Mouse (Mus musculus): Measurements from ENCODE around the gene Cox7a2.
A peak's percentile ranks its signal among the peaks of the same experiment; 100 is the strongest.

The Cox7a2 gene

GRCm38 (mm10) chr9:79730301-79730700 is 29.4 kb downstream of the Cox7a2 start:
- DNase-seq (ENCODE audit: low read depth, low spot score) = no peak

GRCm38 (mm10) chr9:79723090-79723489 is 36.6 kb downstream of the Cox7a2 start:
- peak; percentile 68 for DNase-seq (ENCODE audit: low read depth, low spot score)

GRCm38 (mm10) chr9:79721056-79721455 is 38.6 kb downstream of the Cox7a2 start:
- DNase-seq (ENCODE audit: low read depth, low spot score) = peak; percentile 78

DNA sequence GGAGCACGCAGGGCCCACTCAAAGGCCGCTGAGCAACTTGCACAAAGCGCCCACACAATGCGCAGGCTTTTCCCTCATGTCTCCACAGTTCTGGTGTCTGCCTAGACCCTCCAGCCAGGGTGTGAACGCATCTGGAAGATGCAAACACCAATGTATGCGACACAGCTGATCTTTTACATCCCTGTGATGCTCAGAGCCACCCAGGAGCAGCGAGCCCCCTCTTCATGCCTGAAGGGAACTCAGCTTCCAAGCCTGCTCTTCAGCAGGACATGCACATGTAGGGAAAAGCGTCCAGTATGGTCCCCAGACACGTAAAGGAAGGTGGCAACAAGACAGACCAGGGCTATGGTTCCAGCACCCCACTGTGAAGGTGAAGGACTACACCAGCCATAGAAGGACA is 39.5 kb downstream of the Cox7a2 start:
- no peak for DNase-seq (ENCODE audit: low read depth, low spot score)

DNA sequence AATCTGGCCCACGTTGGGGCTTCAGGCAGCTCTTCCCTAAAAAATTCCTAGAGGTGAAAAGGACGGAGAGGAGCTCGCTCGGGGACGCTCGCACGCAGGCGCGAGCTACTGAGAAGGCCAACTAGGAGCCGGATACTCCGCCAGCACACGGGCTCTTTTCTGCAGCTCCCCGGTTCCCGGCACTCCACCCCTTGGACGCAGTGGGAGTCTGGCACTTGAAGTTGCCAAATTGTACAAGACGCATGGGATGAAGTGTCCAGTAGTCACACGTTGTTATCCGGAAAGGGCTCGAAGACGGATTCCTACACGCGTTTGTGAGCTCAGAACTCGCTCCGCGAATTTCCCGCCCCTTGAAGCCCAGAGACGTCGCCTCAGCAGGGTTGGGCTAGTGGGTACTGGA is 40.2 kb downstream of the Cox7a2 start:
- peak; percentile 48 for DNase-seq (ENCODE audit: low read depth, low spot score)

GRCm38 (mm10) chr9:79718481-79719370 is 41.0 kb downstream of the Cox7a2 start, which contains the start of gene Col12a1:
Gene Col12a1 (minus strand): TSS chr9:79718831.
- DNase-seq (ENCODE audit: low read depth, low spot score) = peak; percentile 83

DNA sequence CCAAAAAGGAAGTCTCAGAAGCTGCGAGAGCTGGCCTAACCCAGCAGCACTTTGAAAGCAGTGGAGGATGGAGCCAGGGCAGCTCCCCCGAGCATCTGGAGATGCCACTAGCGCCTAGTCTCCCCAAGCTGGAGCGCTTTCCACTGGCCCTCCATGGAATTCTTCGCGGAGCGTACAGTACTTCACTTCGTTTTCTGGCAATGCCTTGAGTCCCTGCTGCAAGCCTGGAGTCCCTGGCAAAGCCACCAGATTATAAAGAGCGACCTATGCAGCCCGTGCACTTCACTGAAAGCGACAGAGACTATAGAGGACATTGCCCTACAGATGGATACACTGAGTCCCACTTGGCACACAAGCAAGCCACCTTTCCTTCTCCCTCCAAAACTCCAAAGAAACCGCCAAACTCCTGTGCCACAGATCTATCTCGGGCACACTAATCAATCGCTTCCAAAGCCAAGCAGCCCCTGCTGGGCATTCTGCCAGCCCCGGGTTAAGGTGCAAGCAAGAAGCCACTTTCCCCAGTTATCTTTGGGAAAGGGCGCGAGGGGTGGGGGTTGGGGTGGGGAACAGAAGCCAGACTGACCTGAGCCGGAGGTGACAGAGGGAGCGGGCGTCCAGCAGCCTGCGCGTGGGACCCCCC is 41.7 kb downstream of the Cox7a2 start:
- DNase-seq (ENCODE audit: low read depth, low spot score) = no peak

DNA sequence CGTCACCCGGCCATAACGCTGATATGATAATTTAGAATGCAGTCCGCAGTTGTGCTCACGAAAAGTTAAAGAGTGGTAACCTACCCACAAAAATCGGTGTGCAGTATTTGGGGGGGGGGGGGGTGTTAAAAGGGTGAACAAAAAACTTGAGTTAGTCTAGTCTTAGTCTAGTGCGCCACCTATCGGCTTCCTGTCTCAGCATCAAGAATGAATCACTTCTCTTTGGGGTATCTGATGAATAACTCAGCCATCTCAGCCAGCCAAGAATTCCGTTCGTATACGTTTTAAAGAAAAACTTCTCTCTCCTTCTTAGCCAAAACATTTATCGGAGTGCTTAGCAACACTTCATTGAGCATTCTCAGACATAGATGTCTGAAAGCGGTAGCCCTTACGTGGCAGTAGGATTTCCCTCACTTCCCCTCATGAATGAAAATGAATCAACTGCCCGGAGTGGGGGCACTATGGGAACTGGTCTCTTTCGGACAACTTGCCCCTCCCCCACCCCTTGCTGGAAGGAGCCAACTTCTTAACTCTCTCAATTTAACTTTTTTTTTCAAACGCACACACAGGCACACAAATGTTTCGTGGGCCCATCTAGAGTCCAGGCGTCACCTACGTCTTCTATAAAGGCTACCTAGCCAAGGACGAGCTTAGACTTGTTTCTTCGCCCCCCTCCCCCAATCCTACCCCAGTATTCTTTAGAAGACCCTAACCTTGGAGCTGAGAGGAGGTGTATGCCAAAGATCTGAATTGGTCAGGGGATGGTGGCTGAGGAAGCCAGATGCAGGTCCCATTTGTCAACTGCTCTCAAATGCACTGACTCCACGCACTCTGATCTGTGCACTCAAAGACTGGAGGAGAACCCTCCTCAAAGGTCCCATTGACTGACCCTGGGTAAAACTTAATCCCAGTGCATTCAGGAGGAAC is 42.5 kb downstream of the Cox7a2 start:
- peak; percentile 79 for DNase-seq (ENCODE audit: low read depth, low spot score)

DNA sequence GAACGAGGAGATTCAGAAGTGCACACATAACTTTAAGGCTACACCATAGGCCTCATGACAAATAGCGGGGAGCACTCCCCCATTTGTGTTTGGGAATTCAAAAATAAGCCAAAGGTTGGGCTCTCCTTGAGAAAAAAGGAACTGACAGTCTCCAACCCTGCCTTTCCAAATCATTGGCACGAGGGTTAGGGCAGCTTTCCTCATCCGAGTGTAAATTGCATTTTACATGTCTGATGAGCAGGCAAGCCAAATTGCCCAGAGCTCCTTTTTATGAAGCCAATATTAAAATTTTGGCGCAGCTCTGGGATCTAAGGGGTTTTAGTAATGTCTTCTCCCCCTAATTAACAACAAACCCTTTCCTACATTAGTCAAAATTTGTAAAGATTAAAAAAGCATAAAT is 43.2 kb downstream of the Cox7a2 start:
- no peak for DNase-seq (ENCODE audit: low read depth, low spot score)

- DNase-seq (ENCODE audit: low read depth, low spot score) = peak; percentile 48
Measured at GRCm38 (mm10) chr9:79714471-79715045, 45.1 kb downstream of the Cox7a2 start.
